Mouse (Mus musculus) hindbrain, embryonic 11.5 days (tissue): Measurements from ENCODE around the gene Ly75. TPM values are rescaled to one million over a fixed set of nuclear protein-coding genes. Genes with fewer than 3 reads are reported as not detected.

ENCODE experiments used
- ATAC-seq: fragments of 200-750 bp; cut with Nextera tagmentation; 2 replicates; pipeline ENCODE4 v1.8.0; 2017; ENCODE audit warnings: mild to moderate bottlenecking, moderate TSS enrichment, moderate library complexity; ENCODE audit not compliant: low FRiP score
- DNase-seq: peaks from one replicate; pipeline ENCODE4 v3.0.0-alpha.2; 2015; ENCODE audit warnings: low spot score
- H3K27ac ChIP-seq: fragments of 300-500 bp; sonication (generic); 2 replicates; pipeline ENCODE4 v1.5.1; 2014; ENCODE audit warnings: mild to moderate bottlenecking, low read depth, low read length
- H3K27me3 ChIP-seq: fragments of 300-500 bp; sonication (generic); 2 replicates; pipeline ENCODE4 v1.6.1; 2014; ENCODE audit warnings: mild to moderate bottlenecking, low read length, moderate library complexity, mixed read lengths; ENCODE audit not compliant: control insufficient read depth, insufficient read depth
- H3K36me3 ChIP-seq: fragments of 300-500 bp; sonication (generic); 2 replicates; pipeline ENCODE4 v1.6.1; 2014; ENCODE audit warnings: mild to moderate bottlenecking, low read length, moderate library complexity, mixed read lengths; ENCODE audit not compliant: control insufficient read depth, insufficient read depth
- H3K4me1 ChIP-seq: fragments of 300-500 bp; sonication (generic); replicated peaks from 2 replicates; pipeline ENCODE4 v1.6.1; 2014; ENCODE audit warnings: low read length, mixed read lengths; ENCODE audit not compliant: control insufficient read depth, insufficient read depth
- H3K4me2 ChIP-seq: fragments of 300-500 bp; sonication (generic); replicated peaks from 2 replicates; pipeline ENCODE4 v1.6.1; 2014; ENCODE audit warnings: mild to moderate bottlenecking, low read depth, low read length
- H3K4me3 ChIP-seq: fragments of 300-500 bp; sonication (generic); 2 replicates; pipeline ENCODE4 v1.5.1; 2014; ENCODE audit warnings: low read depth, low read length
- H3K9ac ChIP-seq: fragments of 300-500 bp; sonication (generic); 2 replicates; pipeline ENCODE4 v1.6.1; 2014; ENCODE audit warnings: low read depth, low read length
- H3K9me3 ChIP-seq: fragments of 300-500 bp; sonication (generic); 2 replicates; pipeline ENCODE4 v1.6.1; 2016; ENCODE audit warnings: low read length; ENCODE audit not compliant: control insufficient read depth
- whole genome bisulfite sequencing: fragments of 180-500 bp; shearing (Covaris S2); extraction: QIAGEN DNeasy Blood & Tissue Kit; methylation state at CpG from one replicate; pipeline ENCODE4 v1.1.7; 2014; 5-methylcytosine and 5-hydroxymethylcytosine counted together
- polyA plus RNA-seq: library from polyadenylated mRNA; unstranded; fragments of >200 nt; fragmentation: Nextera tagmentation; extraction: Ambion mirVana; gene quantifications from 2 replicates; pipeline ENCODE4 v1.2.1, GENCODE M21; 2014

Gene Ly75
- polyA plus RNA-seq, 1 experiment from 2014 or later, result 2.9 TPM

DNA sequence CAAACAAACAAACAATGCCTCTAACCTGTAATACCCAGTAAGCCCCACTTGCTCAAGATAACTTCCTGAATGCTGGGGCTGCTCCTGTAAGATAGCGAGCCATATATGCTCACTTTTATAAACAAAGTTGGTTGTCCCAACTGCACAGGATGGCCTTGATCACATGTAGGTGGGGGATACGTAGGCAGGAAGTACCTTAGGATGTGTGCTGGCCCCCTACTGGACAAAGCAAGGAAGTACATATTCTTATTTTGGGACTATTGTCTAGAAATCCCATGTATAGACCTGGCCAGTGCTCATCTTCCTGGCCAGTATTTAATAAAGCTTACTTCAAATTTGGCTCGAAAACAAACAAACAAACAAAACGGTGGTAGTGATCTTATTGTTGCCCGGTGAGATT, 59.7 kb downstream of the Ly75 start:
- Histone ChIP-seq H3K27ac (no peak overlapping the region), H3K4me1 (no peaks in the 10 kb centered on the region), H3K9ac (no peak overlapping the region), H3K4me3 (no peak overlapping the region), H3K36me3 (no peaks in the 10 kb centered on the region), H3K9me3 (no peaks in the 10 kb centered on the region), H3K27me3 (no peaks in the 10 kb centered on the region), H3K4me2 (no peak overlapping the region)
- DNase-seq, result peak; percentile 23
- no peak for ATAC-seq
- WGBS, result 89% methylated on average over 5 of the region's 5 CpGs

DNA sequence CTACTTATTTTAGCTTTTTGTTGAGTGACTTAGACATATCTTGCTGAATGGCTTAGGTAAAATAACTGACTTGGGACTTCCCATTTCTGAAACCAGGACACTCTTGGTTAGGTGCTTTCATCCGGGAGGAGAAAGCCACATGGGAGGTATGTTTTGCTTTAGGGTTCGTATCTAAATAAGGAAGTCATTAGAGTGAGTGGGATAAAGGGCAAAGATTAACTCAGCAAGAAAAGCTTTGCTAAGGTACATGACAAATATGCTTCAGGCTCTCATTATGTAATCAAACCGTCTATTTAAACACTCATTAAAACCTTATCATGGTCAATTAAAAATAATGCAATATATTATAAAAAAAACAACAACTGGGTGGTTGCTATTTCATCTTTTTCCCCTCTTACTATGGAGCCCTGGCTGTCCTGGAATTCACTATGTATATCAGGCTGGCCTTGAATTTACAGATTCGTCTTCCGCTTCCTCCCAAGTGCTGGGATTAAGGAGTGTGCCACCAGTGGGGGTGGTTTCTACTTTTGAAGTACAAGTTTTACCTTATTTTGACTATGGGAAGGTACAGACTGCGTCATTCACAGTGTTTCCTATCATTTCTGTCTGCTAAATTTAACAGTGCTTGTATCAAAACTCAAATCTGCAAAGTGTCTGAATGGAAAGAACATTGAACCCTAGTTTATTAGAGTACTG, 60.9 kb downstream of the Ly75 start:
- ATAC-seq (no peak), DNase-seq (no peak)
- no peaks in the 10 kb centered on the region for H3K27me3 ChIP-seq
- H3K27ac ChIP-seq, result no peak overlapping the region
- no peaks in the 10 kb centered on the region for H3K4me1 ChIP-seq
- no peak overlapping the region for H3K4me3 ChIP-seq
- no peak overlapping the region for H3K9ac ChIP-seq
- no peaks in the 10 kb centered on the region for H3K36me3 ChIP-seq
- no peaks in the 10 kb centered on the region for H3K9me3 ChIP-seq
- H3K4me2 ChIP-seq, result no peak overlapping the region
- 86% methylated on average over 6 of the region's 6 CpGs for WGBS

DNA sequence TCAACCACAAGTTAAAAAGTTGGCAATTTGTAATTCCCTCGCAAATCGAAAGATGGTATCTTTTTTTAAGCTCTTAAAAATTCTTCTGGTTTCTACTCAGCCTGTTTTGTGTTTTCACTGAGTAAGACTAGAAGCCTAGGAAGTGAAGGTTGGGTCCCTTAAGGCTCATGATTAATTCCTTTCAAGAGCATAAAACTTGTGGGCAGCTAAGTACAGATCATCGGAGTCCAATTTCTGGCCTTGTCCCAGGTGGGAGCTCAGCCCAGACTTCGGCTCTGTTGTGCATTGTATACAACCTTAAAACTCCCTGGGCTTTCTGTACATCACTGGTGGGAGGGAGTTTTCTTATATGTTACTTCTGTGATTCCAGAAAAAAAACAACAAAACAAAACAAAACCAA, 79.3 kb downstream of the Ly75 start:
- no peak overlapping the region for H3K9ac ChIP-seq
- H3K4me1 ChIP-seq, result no peaks in the 10 kb centered on the region
- ATAC-seq (no peak), DNase-seq (no peak)
- no peak overlapping the region for H3K4me3 ChIP-seq
- no peak overlapping the region for H3K27ac ChIP-seq
- H3K27me3 ChIP-seq, result no peaks in the 10 kb centered on the region
- no peak overlapping the region for H3K4me2 ChIP-seq
- H3K36me3 ChIP-seq, result no peaks in the 10 kb centered on the region
- H3K9me3 ChIP-seq, result no peaks in the 10 kb centered on the region
- 87% methylated on average over 4 of the region's 4 CpGs for WGBS

DNA sequence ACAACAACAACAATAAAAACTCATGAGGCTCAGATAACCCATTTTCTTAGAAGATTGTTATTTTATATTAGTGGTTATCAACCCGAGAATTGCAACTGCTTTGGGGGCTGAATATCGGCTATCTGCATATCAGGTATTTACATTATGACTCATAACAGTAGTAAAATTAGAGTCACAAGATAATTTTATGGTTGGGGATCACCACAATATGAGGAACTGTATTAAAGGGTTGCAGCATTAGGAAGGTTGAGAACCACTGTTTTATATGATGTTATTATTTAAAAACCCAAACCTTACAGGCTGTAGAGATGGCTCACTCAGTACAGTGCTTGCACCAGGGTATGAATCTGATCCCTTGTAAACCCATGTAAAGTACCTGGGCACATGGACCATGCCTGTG, 83.8 kb downstream of the Ly75 start:
- no peak overlapping the region for H3K27ac ChIP-seq
- no peak for ATAC-seq
- no peak overlapping the region for H3K9ac ChIP-seq
- H3K9me3 ChIP-seq, result no peaks in the 10 kb centered on the region
- 91% methylated on average over 2 of the region's 2 CpGs for WGBS
- no peaks in the 10 kb centered on the region for H3K27me3 ChIP-seq
- no peak overlapping the region for H3K4me2 ChIP-seq
- DNase-seq, result no peak
- no peak overlapping the region for H3K4me3 ChIP-seq
- no peaks in the 10 kb centered on the region for H3K4me1 ChIP-seq
- H3K36me3 ChIP-seq, result no peaks in the 10 kb centered on the region

DNA sequence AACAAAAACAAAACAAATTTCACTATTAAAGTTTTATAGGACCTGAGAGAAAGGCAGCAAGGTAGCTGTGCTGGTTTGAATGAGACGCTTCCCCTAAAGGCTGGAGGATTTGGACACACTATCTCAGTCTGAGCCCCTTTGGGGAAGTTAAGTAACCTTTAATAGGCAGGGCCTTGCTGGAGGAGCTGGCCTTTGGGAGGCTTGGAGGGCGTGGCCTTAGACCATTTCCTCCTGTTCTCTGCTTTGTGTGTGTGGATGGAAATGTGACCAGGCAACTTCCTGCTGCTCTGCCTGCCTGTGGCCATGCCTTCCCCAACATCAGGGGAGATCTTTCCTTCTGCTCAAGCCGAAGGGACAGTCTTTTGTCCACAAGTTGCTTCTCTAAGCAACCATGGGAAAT, 84.8 kb downstream of the Ly75 start:
- H3K27ac ChIP-seq, result no peak overlapping the region
- no peaks in the 10 kb centered on the region for H3K4me1 ChIP-seq
- no peaks in the 10 kb centered on the region for H3K36me3 ChIP-seq
- H3K9me3 ChIP-seq, result no peaks in the 10 kb centered on the region
- ATAC-seq, result no peak
- no peak overlapping the region for H3K4me3 ChIP-seq
- no peak for DNase-seq
- 82% methylated on average over 3 of the region's 3 CpGs for WGBS
- H3K27me3 ChIP-seq, result no peaks in the 10 kb centered on the region
- no peak overlapping the region for H3K9ac ChIP-seq
- H3K4me2 ChIP-seq, result no peak overlapping the region

DNA sequence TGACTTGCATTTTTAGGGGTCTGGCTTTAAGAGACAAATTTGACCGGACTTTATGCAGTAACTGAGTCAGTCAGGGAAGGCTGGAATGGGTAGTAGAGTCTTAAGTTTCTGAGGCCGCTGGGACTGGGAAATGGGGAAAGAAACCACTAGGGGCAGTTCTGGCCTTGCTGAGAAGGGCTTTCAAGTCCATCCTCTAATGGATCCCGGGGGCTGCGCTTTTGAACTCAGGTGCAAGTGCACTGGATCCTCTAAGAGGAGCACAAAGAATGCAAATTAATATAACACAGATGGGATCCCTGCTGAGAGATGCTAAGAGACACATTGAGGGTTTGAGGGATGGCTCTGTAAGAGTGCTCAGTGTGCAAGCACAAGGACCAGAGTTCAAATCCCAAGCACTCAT, 91.7 kb downstream of the Ly75 start:
- Histone ChIP-seq H3K27ac (no peak overlapping the region), H3K9ac (no peak overlapping the region), H3K36me3 (no peaks in the 10 kb centered on the region), H3K9me3 (no peaks in the 10 kb centered on the region), H3K4me1 (no peaks in the 10 kb centered on the region), H3K4me3 (no peak overlapping the region), H3K4me2 (no peak overlapping the region), H3K27me3 (no peaks in the 10 kb centered on the region)
- DNase-seq (no peak), ATAC-seq (no peak)
- 83% methylated on average over 4 of the region's 4 CpGs for WGBS

DNA sequence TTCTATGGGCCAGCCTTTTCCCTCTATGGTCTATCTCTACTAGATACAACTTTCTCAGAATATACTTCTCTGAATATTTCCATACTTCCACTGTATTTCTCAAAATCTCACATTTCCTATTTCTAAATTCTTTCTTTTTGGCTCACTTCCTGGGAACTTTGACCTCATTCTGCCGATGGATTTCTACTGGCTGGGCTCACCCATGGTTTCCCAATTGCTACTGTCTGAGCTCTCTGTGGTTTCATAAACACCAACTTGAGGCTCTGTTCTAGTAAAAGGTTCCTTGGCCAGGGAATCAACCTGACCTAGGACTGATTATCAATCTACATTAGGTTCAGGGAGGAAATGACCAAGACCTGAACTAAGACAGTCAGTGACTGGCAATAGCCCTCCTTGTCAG, 93.7 kb downstream of the Ly75 start:
- H3K27me3 ChIP-seq, result no peaks in the 10 kb centered on the region
- H3K9me3 ChIP-seq, result no peaks in the 10 kb centered on the region
- H3K4me2 ChIP-seq, result no peak overlapping the region
- H3K36me3 ChIP-seq, result no peaks in the 10 kb centered on the region
- WGBS, result 88% methylated on average over 1 of the region's 1 CpGs
- H3K9ac ChIP-seq, result no peak overlapping the region
- no peaks in the 10 kb centered on the region for H3K4me1 ChIP-seq
- DNase-seq, result no peak
- no peak for ATAC-seq
- H3K4me3 ChIP-seq, result no peak overlapping the region
- no peak overlapping the region for H3K27ac ChIP-seq

DNA sequence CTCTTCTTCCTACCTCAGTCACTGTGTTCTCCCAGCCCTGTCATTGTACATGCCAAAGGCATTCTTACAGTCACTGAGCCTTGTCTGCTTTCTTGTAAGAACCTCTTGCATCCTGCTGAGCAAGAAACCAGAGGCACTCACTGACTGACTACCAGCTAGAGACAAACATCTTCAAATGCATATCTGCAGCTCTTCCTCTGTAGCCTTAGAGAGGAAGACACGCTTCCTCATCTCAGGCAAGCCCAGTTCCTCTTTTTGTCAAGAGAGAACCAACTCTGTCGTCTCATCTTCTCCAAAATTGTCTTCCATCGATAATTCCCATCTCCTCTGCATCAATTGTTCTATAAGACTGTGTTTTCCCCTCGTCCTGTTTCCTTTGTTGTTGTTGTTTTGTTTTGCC, 94.5 kb downstream of the Ly75 start:
- Histone ChIP-seq H3K9ac (no peak overlapping the region), H3K4me1 (no peaks in the 10 kb centered on the region), H3K9me3 (no peaks in the 10 kb centered on the region), H3K36me3 (no peaks in the 10 kb centered on the region), H3K27ac (no peak overlapping the region), H3K27me3 (no peaks in the 10 kb centered on the region), H3K4me2 (no peak overlapping the region), H3K4me3 (no peak overlapping the region)
- no peak for ATAC-seq
- 83% methylated on average over 4 of the region's 4 CpGs for WGBS
- DNase-seq, result no peak

DNA sequence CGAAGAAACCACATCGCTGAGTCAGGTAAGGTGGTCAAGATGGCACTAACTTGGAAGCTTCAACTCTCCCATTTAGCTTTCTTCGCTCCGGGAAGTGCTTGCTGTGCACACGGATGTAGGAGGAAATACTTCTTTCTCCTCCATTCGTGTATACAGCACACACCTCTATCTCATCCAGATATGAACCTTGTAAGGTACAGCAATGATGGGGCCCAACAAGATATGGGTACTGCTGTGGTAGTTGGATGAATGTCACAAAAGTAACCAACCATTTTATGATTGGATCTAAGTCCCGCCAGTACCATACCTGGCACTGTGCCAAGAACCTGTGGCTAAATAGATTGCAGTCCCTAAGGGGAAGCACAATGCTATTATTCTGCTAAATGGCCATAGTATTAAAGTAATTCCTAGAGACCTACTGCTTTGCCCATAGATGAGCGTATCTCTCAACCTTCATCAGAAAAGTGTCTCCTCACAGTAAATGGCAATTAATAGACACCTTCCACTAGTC, 97.9 kb downstream of the Ly75 start:
- DNase-seq, result no peak
- Histone ChIP-seq H3K9me3 (no peaks in the 10 kb centered on the region), H3K27me3 (no peaks in the 10 kb centered on the region), H3K36me3 (no peaks in the 10 kb centered on the region), H3K4me3 (no peak overlapping the region), H3K27ac (no peak overlapping the region), H3K4me1 (no peaks in the 10 kb centered on the region), H3K4me2 (no peak overlapping the region), H3K9ac (no peak overlapping the region)
- no peak for ATAC-seq
- WGBS, result 92% methylated on average over 8 of the region's 8 CpGs
